Mouse (Mus musculus): ENCODE data around the gene Cdc42ep2. TPM values are rescaled to one million over a fixed set of nuclear protein-coding genes. Genes with fewer than 3 reads are reported as not detected.
A peak's percentile ranks its signal among the peaks of the same experiment; 100 is the strongest.

Gene Cdc42ep2
- total RNA-seq, 4 experiments from 2014 or later = 6.1 to 7.4 (median 6.4) TPM

- peak; percentile 59 to 80 for DNase-seq (ENCODE audit: low spot score in 2 of 2)
Observed at GRCm38 (mm10) chr19:5877618-5878361, 46.8 kb downstream of the Cdc42ep2 start, which contains the start of gene Slc25a45. Slc25a45 (plus strand) TSS chr19:5877808.

DNA sequence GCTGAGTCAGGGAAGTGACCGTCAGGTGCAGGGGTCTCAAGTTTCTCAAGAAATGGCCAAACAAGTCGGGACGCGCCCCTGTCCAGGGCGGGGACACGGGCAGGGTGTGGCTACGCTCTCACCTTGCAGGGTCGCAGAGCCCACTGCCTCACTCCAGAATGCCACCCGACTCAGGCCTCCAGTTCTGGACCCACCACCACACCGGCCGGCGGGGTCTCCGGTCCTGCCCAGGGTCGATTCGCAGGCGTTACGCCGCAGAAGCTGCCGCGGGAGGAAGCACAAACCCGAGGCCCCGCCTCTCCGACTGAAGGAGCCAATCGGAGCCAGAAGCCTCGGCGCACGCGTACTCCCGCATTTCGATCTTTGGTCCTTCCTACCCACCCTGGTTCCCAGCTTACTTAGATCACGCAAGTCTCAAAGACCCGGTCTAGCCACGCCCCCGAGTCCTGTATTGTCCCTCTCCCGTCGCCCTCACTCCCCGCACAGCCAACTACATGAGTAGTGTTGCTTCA is 49.6 kb downstream of the Cdc42ep2 start, which contains the start of gene Frmd8:
Frmd8 (minus strand) TSS at position 306 of the 512 bp plus-strand sequence.
- DNase-seq (ENCODE audit: low spot score in 2 of 2) = peak; percentile 85 to 92

DNA sequence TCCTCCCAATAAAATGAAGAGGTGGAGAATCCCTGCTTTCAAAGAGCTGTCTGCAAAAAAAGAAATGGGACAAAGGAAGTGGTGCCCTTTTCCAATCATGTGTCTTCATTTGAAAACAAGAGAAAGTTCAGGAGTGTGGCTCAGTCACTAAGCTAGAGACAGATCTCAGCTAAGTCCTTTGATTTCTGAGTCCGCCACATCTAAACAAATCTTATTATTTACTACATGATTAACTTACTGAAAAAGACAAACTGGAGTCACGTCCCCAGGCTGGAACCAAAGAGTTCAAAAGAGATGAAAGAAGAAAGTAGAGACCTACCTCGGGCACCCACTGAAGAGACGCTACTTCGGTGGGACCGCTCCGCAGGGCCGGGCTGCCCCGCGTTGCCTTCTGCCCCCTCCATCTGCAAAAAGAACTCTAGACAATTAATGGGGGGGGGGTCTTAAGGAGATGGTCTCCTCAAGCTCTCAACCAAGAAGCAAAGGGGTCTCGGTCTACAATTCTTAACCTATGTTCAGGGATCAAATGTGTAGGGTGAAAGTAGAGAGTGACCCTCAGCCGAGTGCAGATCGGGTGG is 50.1 kb downstream of the Cdc42ep2 start:
- no peak for DNase-seq (ENCODE audit: low spot score in 2 of 2)

- DNase-seq (ENCODE audit: low spot score in 2 of 2) = no peak
Observed at GRCm38 (mm10) chr19:5872931-5873556, 51.6 kb downstream of the Cdc42ep2 start.

DNA sequence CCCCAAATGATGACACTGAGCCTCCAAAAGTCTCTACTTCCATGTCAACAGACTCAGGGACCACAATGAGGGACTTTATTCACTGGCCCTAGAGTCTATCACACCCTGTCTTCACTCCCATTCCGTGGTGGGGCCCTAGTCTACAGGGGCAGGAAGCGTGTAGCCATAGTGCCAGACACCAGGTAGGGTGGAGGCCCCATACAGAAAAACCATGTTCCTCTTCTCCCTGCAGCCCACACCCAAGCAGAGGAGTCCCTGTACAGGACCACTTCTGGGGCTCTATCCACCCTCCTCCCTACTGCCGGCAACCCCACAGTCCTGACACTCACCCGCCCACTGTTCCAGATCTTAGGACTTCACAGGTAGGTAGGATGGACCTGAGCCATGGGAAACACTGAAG is 52.1 kb downstream of the Cdc42ep2 start:
- DNase-seq (ENCODE audit: low spot score in 2 of 2) = no peak

DNA sequence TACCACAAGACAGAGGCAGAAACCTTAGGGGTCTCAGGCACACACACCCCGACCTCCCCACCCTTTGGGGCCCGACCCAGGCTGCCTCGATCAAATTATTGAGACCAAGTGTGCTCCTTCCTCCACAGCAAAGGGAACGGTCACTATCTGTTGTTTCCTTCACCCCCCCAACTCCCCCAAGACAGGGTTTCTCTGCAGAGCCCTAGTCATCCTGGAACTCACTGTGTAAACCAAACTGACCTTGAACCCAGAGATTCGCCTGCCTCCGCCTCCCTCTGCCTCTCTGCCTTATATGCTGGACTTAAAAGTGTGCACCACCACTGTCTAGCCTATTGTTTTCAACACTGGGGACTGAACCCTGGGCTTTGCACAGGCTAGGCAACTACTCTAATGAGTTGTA is 52.9 kb downstream of the Cdc42ep2 start:
- DNase-seq (ENCODE audit: low spot score in 2 of 2) = no peak

DNA sequence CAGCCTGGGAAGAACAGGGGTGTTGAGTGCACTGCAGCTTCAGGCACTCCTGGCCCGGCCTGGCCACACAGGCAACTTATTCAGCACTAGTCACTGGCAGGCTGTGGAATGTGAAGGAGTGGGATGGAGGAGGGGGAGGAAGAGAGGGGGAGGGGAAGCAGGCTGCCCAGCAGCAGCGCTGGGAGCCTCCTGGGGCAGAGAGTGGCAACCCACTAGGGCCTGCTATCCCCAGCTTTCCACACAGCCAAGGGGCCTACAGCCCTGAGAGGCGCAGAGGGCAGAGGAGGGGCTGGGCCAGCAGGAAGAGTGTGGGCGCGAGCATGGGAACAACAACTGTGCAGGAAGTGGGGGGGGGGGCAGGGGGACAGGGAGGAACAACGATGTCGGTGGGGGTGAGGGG is 53.3 kb downstream of the Cdc42ep2 start:
- no peak for DNase-seq (ENCODE audit: low spot score in 2 of 2)

- no peak for DNase-seq (ENCODE audit: low spot score in 2 of 2)
Observed at GRCm38 (mm10) chr19:5868096-5868495, 56.5 kb downstream of the Cdc42ep2 start.

Other genes with a start within 250 kb of the Cdc42ep2 start
- 10 to 100 TPM; 19.0 to 20.2 (median 19.7) TPM for gene Map3k11, start 236.1 kb downstream of the Cdc42ep2 start, total RNA-seq (2022)
- gene Pcnx3, start 235.9 kb downstream of the Cdc42ep2 start, total RNA-seq (2022) = 10 to 100 TPM; 74.4 to 86.8 (median 80.3) TPM
- under 1 TPM in 1 of 4 experiments, not detected in 3; 0.37 TPM for gene Kcnk7, start 220.4 kb downstream of the Cdc42ep2 start, total RNA-seq (2022)
- 10 to 100 TPM; 15.8 to 22.9 (median 19.9) TPM for gene Ehbp1l1, start 198.5 kb downstream of the Cdc42ep2 start, total RNA-seq (2022)
- gene Fam89b, start 195.2 kb downstream of the Cdc42ep2 start, total RNA-seq (2022) = 10 to 100 TPM; 24.9 to 30.9 (median 26.1) TPM
- 10 to 100 TPM; 35.0 to 42.2 (median 41.3) TPM for gene Ltbp3, start 183.9 kb downstream of the Cdc42ep2 start, total RNA-seq (2022)
- 100 to 1,000 TPM in 1 of 4 experiments, 10 to 100 TPM in 3; 88.9 to 100 (median 94.9) TPM for gene Scyl1, start 153.4 kb downstream of the Cdc42ep2 start, total RNA-seq (2022)
- gene Frmd8, start 49.5 kb downstream of the Cdc42ep2 start, total RNA-seq (2022) = 10 to 100 TPM; 12.1 to 19.9 (median 13.7) TPM
- gene Slc25a45, start 47.0 kb downstream of the Cdc42ep2 start, total RNA-seq (2022) = 1 to 10 TPM; 3.2 to 5.1 (median 4.1) TPM
- gene Tigd3, start 30.7 kb downstream of the Cdc42ep2 start, total RNA-seq (2022) = 1 to 10 TPM; 3.9 to 5.6 (median 5.0) TPM
- 10 to 100 TPM; 76.4 to 87.8 (median 81.6) TPM for gene Dpf2, start 11.8 kb downstream of the Cdc42ep2 start, total RNA-seq (2022)
- 1 to 10 TPM; 4.4 to 6.6 (median 5.6) TPM for gene Pola2, start 39.4 kb upstream of the Cdc42ep2 start, total RNA-seq (2022)
- gene Slc22a20, start 61.3 kb upstream of the Cdc42ep2 start, total RNA-seq (2022) = not detected
- gene Capn1, start 91.1 kb upstream of the Cdc42ep2 start, total RNA-seq (2022) = 10 to 100 TPM; 25.6 to 31.5 (median 28.0) TPM
- gene Syvn1, start 121.8 kb upstream of the Cdc42ep2 start, total RNA-seq (2022) = 10 to 100 TPM; 35.7 to 40.3 (median 37.6) TPM
- 10 to 100 TPM; 42.7 to 55.2 (median 44.9) TPM for gene Mrpl49, start 133.0 kb upstream of the Cdc42ep2 start, total RNA-seq (2022)
- gene Fau, start 133.0 kb upstream of the Cdc42ep2 start, total RNA-seq (2022) = 100 to 1,000 TPM; 737 to 869 (median 805) TPM
- 10 to 100 TPM; 33.0 to 38.8 (median 37.3) TPM for gene Znhit2, start 136.4 kb upstream of the Cdc42ep2 start, total RNA-seq (2022)
- 10 to 100 TPM; 18.9 to 29.9 (median 23.2) TPM for gene Tm7sf2, start 143.6 kb upstream of the Cdc42ep2 start, total RNA-seq (2022)
- 10 to 100 TPM; 79.4 to 88.4 (median 84.3) TPM for gene Vps51, start 152.4 kb upstream of the Cdc42ep2 start, total RNA-seq (2022)
- gene Tmem262, start 155.2 kb upstream of the Cdc42ep2 start, total RNA-seq (2022) = not detected
- gene Gm28374, start 157.4 kb upstream of the Cdc42ep2 start, total RNA-seq (2022) = 1 to 10 TPM in 1 of 4 experiments, not detected in 3; 1.1 TPM
- 10 to 100 TPM; 38.9 to 44.5 (median 41.9) TPM for gene Zfpl1, start 160.1 kb upstream of the Cdc42ep2 start, total RNA-seq (2022)
- under 1 TPM in 3 of 4 experiments, not detected in 1; 0.21 to 0.25 (median 0.23) TPM for gene Cdca5, start 160.2 kb upstream of the Cdc42ep2 start, total RNA-seq (2022)
- gene AC131692.1, start 169.6 kb upstream of the Cdc42ep2 start, total RNA-seq (2022) = not detected
- gene Naaladl1, start 181.0 kb upstream of the Cdc42ep2 start, total RNA-seq (2022) = under 1 TPM; 0.14 to 0.44 (median 0.17) TPM
- 10 to 100 TPM; 13.0 to 20.1 (median 16.1) TPM for gene Sac3d1, start 193.8 kb upstream of the Cdc42ep2 start, total RNA-seq (2022)
- gene Snx15, start 203.5 kb upstream of the Cdc42ep2 start, total RNA-seq (2022) = 10 to 100 TPM; 36.9 to 50.9 (median 45.7) TPM
- gene Batf2, start 216.2 kb upstream of the Cdc42ep2 start, total RNA-seq (2022) = 1 to 10 TPM in 1 of 4 experiments, under 1 TPM in 3; 0.67 to 1.4 (median 0.76) TPM
- 100 to 1,000 TPM in 2 of 4 experiments, 10 to 100 TPM in 2; 89.4 to 109 (median 102) TPM for gene Arl2, start 216.7 kb upstream of the Cdc42ep2 start, total RNA-seq (2022)